Mouse (Mus musculus): ENCODE measurements around the gene Pqlc3.

Pqlc3 gene

DNA sequence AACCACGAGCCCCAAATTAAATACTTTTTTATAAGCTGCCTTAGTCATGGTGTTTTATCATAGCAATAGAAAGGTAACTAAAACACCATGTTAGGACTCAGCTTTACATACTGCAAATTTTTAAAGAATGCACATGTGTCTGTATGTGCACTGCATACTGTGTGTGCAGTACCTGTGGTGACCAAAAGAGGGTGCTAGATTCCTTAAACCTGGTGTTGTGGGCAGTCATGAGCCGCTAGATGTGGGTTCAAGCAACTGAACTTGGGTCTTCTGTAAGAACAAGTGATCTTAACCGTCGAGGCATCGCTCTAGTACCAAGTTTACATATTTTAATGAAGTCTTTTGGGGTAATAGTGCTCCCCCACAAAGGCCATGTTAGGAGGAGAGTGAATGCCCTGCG is 9.3 kb upstream of the Pqlc3 start:
- DNase-seq (ENCODE audit: low read depth in 2 of 2, low spot score in 2 of 2), result no peak

DNA sequence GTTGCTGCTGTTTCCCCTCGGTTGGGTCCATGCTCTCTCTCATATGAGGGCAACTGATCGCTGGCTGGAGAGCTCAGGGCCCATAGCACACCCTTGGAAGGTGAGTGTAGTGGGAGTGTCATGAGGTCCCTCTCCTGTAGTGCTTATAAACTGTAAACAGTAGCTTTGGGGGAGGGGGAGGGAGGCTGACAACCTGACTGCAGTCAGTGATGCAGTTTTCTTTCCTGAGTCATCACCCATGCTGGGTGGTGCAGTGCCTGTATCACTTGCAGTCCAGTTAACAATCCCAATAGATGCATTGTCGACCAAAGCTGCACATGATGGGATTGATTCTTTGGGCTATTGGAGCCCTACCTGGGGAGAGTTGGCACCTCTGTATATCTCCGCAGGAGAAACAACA is 1.0 kb upstream of the Pqlc3 start:
- DNase-seq (ENCODE audit: low read depth in 2 of 2, low spot score in 2 of 2), result no peak

DNA sequence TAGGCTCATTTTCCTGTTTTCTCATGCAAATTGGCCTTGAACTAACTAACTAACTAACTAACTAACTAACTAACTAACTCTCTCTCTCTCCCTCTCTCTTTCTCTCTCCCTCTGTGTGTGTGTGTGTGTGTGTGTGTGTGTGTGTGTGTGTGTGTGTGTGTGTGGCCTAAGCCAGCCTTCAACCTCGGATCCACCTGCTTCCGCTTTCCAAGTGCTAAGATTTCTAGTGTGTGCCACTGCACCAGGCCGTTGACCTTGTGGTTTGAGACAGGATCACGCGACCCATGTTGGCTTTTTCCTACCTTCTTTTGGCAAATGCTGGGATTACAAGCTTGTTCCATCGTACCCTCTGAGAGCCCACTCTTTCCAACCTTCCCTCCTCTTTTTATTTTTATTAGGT is 420 bp upstream of the Pqlc3 start:
- no peak for DNase-seq (ENCODE audit: low read depth in 2 of 2, low spot score in 2 of 2)

DNA sequence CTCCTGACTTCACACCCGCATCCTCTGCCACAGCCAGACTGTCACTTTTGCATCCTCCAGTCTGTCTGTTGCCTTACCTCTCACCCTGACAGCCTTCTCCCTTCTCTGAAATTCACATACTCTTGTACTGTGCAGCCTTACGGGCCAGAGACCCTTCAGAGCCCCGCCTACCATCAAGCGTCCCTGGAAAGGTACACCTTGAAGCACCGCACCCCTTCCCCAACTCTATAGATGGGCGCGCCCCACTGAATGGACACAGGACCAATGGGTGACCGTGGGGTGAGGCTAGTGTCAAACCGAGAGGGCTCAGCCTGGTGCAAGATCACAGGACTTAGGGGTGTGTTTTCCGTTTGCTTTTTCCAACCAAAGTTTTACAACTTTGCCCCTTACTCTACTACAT is 1.1 kb downstream of the Pqlc3 start:
- no peak for DNase-seq (ENCODE audit: low read depth in 2 of 2, low spot score in 2 of 2)

DNA sequence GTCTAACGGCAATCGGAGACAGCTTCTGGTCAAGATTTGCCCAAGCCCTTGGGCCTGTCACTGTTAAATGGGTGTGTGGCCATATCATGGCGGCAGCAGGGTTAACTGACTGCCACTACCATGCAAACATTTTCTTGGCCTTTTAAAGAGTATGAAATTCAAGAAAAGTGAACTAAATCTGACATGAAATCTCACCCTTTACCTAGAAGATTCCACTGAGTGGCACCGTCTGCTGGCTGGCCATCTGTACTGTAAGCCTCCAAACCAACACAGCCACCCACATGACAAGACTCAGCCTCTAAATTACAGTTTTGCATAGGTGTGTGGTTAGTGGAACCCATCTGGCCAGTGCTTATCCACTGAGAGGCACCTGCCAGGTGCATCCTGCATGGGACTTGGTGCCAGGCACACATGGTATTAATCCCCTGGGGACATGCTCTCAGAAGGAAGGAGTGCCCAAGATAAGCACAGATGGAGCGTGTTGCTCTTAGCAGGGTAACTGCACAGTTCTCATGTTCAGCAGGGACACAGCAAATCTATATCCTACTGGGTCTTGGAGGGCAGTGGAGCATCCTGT is 3.2 kb downstream of the Pqlc3 start:
- no peak for DNase-seq (ENCODE audit: low read depth in 2 of 2, low spot score in 2 of 2)

DNA sequence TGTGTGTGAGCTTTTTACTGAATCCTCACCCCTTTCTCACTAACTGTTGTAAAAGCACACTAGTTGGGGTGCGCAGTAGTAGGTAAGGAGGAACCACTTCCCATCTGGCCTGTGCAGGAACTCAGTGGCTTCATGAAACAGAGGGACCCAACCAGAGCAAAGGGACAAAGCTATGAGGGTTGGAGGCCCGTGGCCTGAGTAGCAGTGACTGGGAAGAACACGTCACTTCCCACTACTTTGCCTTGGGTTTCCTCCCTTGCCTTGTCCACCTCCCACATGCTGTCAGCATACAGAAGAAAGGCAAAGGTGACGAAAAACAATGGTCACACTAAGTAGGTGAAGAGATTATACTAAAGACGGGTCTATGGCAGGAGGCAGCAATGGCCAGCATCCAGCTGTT is 3.9 kb downstream of the Pqlc3 start:
- no peak for DNase-seq (ENCODE audit: low read depth in 2 of 2, low spot score in 2 of 2)

DNA sequence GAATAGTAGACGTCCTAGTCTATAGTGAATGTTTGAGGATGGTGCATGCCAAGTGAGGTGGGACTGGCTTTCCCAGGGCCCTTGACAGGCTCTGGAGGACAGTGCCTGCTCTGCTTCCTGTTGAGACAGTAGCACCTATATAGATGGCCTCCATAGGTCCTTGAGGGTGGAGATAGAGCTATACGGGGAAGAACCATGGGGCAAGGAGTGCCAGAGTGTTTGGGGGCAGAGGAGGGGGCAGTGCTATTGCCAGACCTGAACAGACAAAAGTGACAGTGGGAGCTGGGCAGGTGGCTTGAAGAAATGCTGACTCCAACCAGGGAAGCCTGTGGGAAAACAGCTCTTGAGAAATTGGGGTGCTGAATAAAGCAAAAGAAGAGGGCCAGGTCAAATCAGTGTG is 5.9 kb downstream of the Pqlc3 start:
- no peak for DNase-seq (ENCODE audit: low read depth in 2 of 2, low spot score in 2 of 2)

DNA sequence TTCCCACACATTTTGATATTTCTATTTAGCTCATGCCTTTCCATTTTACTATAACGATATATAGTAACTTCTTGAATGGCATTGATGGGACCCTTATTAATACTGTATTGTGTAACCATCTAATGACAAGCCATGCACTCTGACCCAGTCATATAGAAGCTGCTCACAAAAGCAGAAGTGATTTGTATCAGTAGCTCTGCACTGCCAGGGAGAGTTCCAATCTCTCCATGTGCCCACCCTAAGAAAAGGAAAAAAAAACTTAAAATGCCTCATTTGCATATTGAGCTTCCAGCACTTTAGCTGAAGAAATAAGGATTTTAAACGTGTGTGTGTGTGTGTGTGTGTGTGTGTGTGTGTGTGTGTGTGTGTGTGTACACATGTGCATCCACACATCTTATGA is 7.9 kb downstream of the Pqlc3 start:
- no peak for DNase-seq (ENCODE audit: low read depth in 2 of 2, low spot score in 2 of 2)

DNA sequence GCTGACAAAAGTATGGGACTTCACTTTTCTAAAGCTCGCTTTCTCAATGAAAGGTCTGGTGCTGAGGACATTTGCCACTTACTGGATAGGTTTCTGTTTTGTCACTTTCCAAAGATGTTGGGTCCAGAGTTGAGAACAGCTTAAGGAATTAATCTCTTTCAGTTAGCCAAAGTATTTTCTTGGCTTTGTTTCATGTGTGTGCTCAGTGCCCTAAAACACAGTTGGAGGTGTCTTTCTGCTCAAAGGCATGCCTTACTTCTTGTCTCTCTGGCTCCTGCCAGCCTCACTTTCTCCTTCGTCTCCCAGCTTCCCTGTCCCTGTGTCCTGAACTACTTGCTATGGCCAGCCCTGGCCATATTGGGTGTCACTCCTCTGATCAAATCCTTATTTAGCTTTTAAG is 8.8 kb downstream of the Pqlc3 start:
- DNase-seq (ENCODE audit: low read depth in 2 of 2, low spot score in 2 of 2), result no peak

DNA sequence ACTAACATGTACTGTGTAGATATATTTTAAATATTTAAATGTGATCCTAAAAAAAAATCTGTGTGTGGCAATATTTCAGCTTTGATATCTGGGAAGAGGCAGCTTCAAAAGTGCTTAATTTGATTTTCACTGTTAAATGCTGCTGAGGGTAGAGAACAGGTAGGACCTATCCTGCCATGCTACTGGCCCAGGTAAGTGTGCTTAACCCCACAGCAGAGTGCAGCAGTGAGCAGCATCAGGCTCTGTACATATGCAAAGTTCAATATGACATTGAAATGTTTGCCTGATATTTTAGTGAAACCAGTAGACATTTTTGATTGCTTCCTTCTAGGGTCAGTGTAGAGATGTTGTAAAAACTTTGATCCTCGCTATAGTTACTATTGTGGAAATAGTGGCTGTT is 14.4 kb downstream of the Pqlc3 start:
- no peak for DNase-seq (ENCODE audit: low read depth in 2 of 2, low spot score in 2 of 2)

DNA sequence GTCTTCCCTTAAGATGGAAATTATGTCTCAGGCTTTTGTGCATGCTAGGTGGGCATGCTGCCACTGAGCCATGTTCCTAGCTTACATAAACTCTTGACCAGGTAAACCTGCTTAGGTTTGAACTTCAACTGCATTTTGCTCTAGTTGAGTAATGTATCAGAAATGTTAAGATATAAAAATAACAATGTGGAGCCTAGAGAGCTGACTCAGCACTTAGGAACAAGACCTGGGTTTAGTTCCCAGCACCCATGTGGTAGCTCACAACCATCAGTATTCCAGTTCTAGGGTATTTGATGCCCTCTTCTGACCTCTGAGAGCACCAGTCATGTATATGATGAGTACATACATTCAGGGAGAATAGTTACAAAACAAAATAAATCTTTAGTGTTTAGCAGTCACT is 23.1 kb downstream of the Pqlc3 start:
- no peak for DNase-seq (ENCODE audit: low read depth in 2 of 2, low spot score in 2 of 2)

DNA sequence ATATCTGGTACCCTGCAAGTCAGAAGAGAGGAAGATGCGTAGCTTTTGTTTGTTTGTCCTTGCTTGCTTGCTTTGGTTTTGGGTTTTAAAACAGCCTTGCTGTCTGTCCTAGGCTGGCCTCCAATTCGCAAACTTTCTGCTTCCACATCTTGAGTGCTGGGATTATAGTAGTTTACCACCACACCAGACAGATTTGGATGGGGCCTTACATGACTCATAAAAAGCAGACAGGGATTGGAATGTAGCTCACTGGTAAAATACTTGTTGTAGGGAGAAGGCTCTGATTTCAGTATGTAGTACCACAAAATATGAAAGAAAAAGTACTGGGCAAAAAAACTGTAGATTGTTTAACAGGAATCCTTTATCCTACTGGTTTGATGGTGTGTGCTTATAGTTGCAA is 33.4 kb downstream of the Pqlc3 start:
- DNase-seq (ENCODE audit: low read depth in 2 of 2, low spot score in 2 of 2), result no peak

DNA sequence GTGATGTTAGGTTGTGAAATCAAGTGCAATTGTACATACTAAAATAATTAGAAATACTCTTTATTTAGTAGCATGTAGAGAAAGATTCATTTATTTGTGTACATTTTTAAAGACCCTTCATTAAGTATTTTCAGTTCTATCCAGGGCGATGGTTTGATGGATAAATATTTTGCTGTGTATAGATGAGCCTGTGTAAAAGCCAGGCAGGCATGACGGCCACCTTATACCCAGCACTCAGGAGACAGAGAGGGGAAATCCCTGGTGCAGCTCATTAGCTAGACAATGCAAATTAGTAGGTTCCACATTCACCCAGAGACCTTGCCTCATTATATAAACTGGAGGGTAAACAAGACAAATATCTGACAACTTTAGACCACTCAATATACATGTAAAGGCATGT is 36.9 kb downstream of the Pqlc3 start:
- no peak for DNase-seq (ENCODE audit: low read depth in 2 of 2, low spot score in 2 of 2)

DNA sequence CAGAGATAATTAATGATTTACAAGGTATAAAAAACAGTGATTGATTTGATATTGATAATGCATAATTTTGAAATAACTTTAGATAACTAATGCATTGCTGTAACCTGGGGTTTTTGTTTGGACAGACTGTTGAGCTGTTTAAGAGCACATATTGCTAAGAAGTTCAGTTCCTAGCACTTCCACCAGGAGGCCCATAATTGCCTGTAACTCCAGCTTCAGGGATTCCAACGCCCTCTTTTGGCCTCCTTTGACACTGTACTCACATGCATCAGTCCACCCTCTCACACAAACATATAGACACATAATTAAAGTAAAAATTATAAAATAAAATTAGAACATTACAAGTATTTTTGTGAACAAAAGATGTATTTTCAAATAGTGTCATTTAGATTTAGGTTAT is 41.4 kb downstream of the Pqlc3 start:
- DNase-seq (ENCODE audit: low read depth in 2 of 2, low spot score in 2 of 2), result peak in 1 of 2 experiments; percentile 15

DNA sequence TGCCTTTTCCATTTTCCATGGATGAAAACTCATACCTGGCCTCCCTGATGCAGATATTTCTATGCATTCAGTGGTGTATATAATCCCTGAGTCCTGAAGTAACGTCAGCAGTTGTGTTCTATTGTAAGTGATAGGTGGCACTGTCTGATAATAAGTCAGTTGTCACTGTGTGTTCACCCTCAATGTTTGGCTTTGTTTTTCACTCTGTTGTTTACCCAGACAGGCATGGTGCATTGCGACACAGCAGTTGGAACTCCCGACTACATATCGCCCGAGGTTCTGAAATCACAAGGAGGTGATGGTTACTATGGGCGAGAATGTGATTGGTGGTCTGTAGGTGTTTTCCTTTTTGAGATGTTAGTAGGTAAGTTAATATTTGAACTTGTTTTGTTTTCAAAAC is 52.0 kb downstream of the Pqlc3 start:
- DNase-seq (ENCODE audit: low read depth in 2 of 2, low spot score in 2 of 2), result no peak

DNA sequence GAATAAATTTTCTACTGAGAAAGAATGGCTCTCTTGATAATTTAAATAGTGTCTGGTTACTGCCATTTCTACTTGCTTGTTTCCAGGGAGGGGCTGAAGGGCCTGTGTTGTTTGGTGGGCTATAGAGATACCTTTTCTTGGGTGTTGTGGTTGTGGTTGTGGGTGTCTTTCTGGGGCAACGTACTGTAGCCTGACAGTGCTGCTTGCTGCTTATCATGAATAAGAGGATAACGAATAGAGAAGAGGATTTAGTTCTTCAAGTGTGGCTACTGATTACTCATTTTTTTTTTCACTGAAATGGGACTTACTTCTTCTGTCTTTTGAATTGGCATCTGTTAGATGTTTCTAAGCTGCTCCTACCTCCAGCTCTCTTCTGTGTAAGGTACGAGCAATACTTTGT is 58.2 kb downstream of the Pqlc3 start:
- no peak for DNase-seq (ENCODE audit: low read depth in 2 of 2, low spot score in 2 of 2)

Measured in CD8-positive naive resting alpha-beta T cell, adult 2 months (primary cell).